Mouse (Mus musculus) kidney, adult 2 months (tissue): Measurements from ENCODE around the gene Tm9sf4.

Experiments
- CTCF ChIP-seq: fragments of 200-500 bp; conservative IDR thresholded peaks from 2 replicates; pipeline ENCODE4 v1.5.1; 2011; ENCODE audit warnings: low read depth, mild to moderate bottlenecking, control low read depth, low read length, moderate library complexity, mixed read lengths; ENCODE audit not compliant: insufficient read depth, insufficient read length
- POLR2A ChIP-seq: fragments of 200-500 bp; IDR thresholded peaks from one replicate; pipeline ENCODE4 v1.6.1; 2011; ENCODE audit warnings: low read depth, low read length, control low read depth

- no peak for TF ChIP-seq CTCF
- TF ChIP-seq POLR2A: no peak
Measured at GRCm38 (mm10) chr2:153222130-153222529, 61.0 kb downstream of the Tm9sf4 start.
